Mouse (Mus musculus) MN1 (cell line): Measurements from ENCODE around the gene Ppp2r3d.
"Not testable (repeated sequence)": the region's sequence is repeated elsewhere in the genome, so short reads cannot be mapped to it uniquely, and the experiment has no call there.

ENCODE experiments used
- DNase-seq: peaks from one replicate; pipeline ENCODE4 v3.0.0-alpha.2; 2016; ENCODE audit warnings: low spot score

Ppp2r3d gene

GRCm38 (mm10) chr9:124476096-124476902 lies at the start of gene Ppp2r3d:
Gene Ppp2r3d, minus strand, starts transcription at chr9:124476898.
- DNase-seq, result peak; percentile 20

GRCm38 (mm10) chr9:124493693-124494092 lies 17.0 kb upstream of the Ppp2r3d start, which contains the start of gene Gm21836:
Gene Gm21836, minus strand, starts transcription at chr9:124493793.
- DNase-seq, result not testable (repeated sequence)

GRCm38 (mm10) chr9:124480361-124480980 lies 3.8 kb upstream of the Ppp2r3d start:
- not testable (repeated sequence) for DNase-seq

GRCm38 (mm10) chr9:124478081-124478480 lies 1.4 kb upstream of the Ppp2r3d start:
- no peak for DNase-seq

- DNase-seq, result no peak
Measured at GRCm38 (mm10) chr9:124475689-124476088, 1.0 kb downstream of the Ppp2r3d start.

GRCm38 (mm10) chr9:124456572-124456971 lies 20.1 kb downstream of the Ppp2r3d start:
- DNase-seq, result no peak

GRCm38 (mm10) chr9:124442533-124442855 lies 34.2 kb downstream of the Ppp2r3d start:
- DNase-seq, result peak; percentile 14

GRCm38 (mm10) chr9:124441681-124442532 lies 34.8 kb downstream of the Ppp2r3d start:
- peak; percentile 8 for DNase-seq

- DNase-seq, result peak; percentile 64
Measured at GRCm38 (mm10) chr9:124440724-124441045, 36.0 kb downstream of the Ppp2r3d start.

GRCm38 (mm10) chr9:124439848-124440723 lies 36.6 kb downstream of the Ppp2r3d start:
- DNase-seq, result no peak

- peak; percentile 26 for DNase-seq
Measured at GRCm38 (mm10) chr9:124439403-124439847, 37.3 kb downstream of the Ppp2r3d start.

- peak; percentile 16 for DNase-seq
Measured at GRCm38 (mm10) chr9:124438686-124439346, 37.9 kb downstream of the Ppp2r3d start.

- DNase-seq, result peak; percentile 96
Measured at GRCm38 (mm10) chr9:124425411-124425885, 51.2 kb downstream of the Ppp2r3d start.

- peak; percentile 98 for DNase-seq
Measured at GRCm38 (mm10) chr9:124424542-124425410, 51.9 kb downstream of the Ppp2r3d start.

GRCm38 (mm10) chr9:124424292-124424541 lies 52.5 kb downstream of the Ppp2r3d start:
- DNase-seq, result no peak

- peak; percentile 96 for DNase-seq
Measured at GRCm38 (mm10) chr9:124423552-124424291, 53.0 kb downstream of the Ppp2r3d start.

GRCm38 (mm10) chr9:124422900-124423551 lies 53.7 kb downstream of the Ppp2r3d start:
- peak; percentile 99 for DNase-seq

- DNase-seq, result peak; percentile 84
Measured at GRCm38 (mm10) chr9:124422427-124422826, 54.3 kb downstream of the Ppp2r3d start.

- no peak for DNase-seq
Measured at GRCm38 (mm10) chr9:124412921-124413320, 63.8 kb downstream of the Ppp2r3d start.
